Mouse (Mus musculus): ENCODE measurements around the gene Nckap5. TPM values are rescaled to one million over a fixed set of nuclear protein-coding genes. Genes with fewer than 3 reads are reported as not detected.
A peak's percentile ranks its signal among the peaks of the same experiment; 100 is the strongest.
"Not testable (repeated sequence)": the region's sequence is repeated elsewhere in the genome, so short reads cannot be mapped to it uniquely, and the experiment has no call there.

Gene Nckap5
- polyA plus RNA-seq, 1 experiment from 2014 or later = 16.6 TPM

DNA sequence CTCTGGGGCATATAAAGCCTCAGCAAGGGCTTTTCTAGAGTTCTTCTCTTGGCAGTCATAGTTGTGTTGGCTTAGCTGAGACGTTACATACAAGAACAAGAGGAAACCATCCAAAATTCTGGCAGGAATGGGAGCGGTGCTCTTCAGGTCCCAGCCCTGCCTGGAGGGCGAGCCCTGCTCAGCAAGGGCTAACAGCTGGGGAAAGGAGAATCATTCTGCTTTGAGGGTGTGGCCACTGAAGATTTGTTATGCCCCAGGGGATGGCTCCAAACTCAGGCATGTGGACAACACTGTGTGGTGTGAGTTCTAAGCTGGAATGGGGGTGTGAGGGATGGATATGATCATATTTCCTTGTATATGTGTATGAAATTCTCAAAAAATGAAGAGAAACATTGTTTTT lies 779.1 kb downstream of the Nckap5 start:
- Histone ChIP-seq H3K27me3 (ENCODE audit: control insufficient read depth, insufficient read depth, low read length) (no peaks in the 10 kb centered on the region), H3K9me3 (ENCODE audit: control insufficient read depth, low read length) (no peaks in the 10 kb centered on the region), H3K4me1 (replicated peaks; ENCODE audit: control insufficient read depth, insufficient read depth, low read length) (no peaks in the 10 kb centered on the region), H3K27ac (ENCODE audit: low read depth, low read length) (no peak overlapping the region), H3K4me3 (ENCODE audit: low read depth, low read length) (no peak overlapping the region), H3K36me3 (ENCODE audit: control insufficient read depth, insufficient read depth, low read length) (no peaks in the 10 kb centered on the region), H3K4me2 (ENCODE audit: low read depth, low read length, severe bottlenecking) (no peak overlapping the region), H3K9ac (ENCODE audit: low read length) (no peak overlapping the region)
- ATAC-seq (replicated peaks; ENCODE audit: low FRiP score) (no peak), DNase-seq (ENCODE audit: low spot score) (no peak)
- 75% methylated on average over 3 of the region's 3 CpGs for WGBS

DNA sequence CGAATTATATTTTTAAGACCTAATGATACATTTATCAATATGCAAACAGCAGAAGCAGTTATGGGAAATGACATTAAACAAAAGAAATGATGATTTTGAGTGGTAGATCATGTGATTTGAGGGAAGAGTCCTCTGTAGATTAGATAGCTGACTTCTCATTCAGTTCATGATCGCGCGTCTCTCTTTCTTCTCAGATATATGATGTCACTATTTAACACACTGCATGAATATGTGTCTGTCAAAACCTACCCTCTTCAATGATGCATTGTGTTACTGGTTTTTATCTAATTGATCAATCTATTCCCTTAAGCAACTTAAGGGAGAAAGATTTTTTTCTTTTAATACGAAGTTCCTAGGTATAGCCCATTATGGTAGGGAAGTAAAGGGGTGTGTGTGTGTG lies 787.7 kb downstream of the Nckap5 start:
- no peak overlapping the region for H3K9ac ChIP-seq (ENCODE audit: low read length)
- DNase-seq (ENCODE audit: low spot score) = no peak
- WGBS = 91% methylated on average over 5 of the region's 5 CpGs
- H3K27me3 ChIP-seq (ENCODE audit: control insufficient read depth, insufficient read depth, low read length) = no peaks in the 10 kb centered on the region
- H3K9me3 ChIP-seq (ENCODE audit: control insufficient read depth, low read length) = no peaks in the 10 kb centered on the region
- no peaks in the 10 kb centered on the region for H3K36me3 ChIP-seq (ENCODE audit: control insufficient read depth, insufficient read depth, low read length)
- no peak overlapping the region for H3K4me2 ChIP-seq (ENCODE audit: low read depth, low read length, severe bottlenecking)
- no peak overlapping the region for H3K4me3 ChIP-seq (ENCODE audit: low read depth, low read length)
- H3K27ac ChIP-seq (ENCODE audit: low read depth, low read length) = no peak overlapping the region
- H3K4me1 ChIP-seq (replicated peaks; ENCODE audit: control insufficient read depth, insufficient read depth, low read length) = no peaks in the 10 kb centered on the region
- no peak for ATAC-seq (replicated peaks; ENCODE audit: low FRiP score)

DNA sequence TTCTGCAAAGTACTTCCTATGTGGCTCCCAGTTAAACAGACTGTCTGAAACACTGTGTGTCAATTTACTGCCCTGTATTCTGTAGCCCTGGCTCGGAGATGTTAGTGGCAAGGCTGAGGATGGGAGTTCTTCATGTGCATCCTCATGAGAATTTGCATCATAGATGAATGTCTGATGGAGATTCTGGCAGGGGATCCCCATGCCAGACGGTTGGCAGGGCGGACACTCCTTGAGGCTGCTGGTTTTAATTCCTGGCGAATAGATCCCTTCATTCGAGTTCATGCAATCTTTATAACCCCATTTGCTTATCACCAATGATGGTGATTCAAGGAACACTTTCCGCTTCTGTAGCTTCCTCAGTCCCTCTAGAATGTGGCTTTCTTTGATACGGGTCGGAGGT lies 803.1 kb downstream of the Nckap5 start:
- no peak for DNase-seq (ENCODE audit: low spot score)
- ATAC-seq (replicated peaks; ENCODE audit: low FRiP score) = no peak
- 93% methylated on average over 8 of the region's 8 CpGs for WGBS

DNA sequence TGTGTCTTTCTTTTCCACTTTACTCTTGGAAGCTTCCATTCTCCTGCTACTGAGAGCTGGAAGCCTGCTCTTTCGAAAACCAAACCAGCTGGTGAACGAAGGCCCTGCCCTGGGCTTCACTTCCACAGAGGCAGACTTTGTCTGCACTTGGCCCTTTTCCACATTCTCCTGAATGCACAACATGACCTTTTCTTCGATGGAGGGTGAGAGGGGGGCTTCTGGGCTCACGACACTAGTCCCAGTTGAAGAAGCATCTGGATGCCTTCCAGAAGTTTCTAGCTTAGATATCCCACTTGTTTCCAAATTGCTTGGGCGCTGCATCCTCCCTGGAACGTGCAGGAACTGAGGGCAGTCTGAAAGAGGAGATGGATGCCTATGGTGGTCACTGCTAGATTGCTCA lies 806.1 kb downstream of the Nckap5 start:
- H3K27ac ChIP-seq (ENCODE audit: low read depth, low read length) = no peak overlapping the region
- H3K9ac ChIP-seq (ENCODE audit: low read length) = no peak overlapping the region
- H3K4me3 ChIP-seq (ENCODE audit: low read depth, low read length) = no peak overlapping the region
- no peaks in the 10 kb centered on the region for H3K27me3 ChIP-seq (ENCODE audit: control insufficient read depth, insufficient read depth, low read length)
- ATAC-seq (replicated peaks; ENCODE audit: low FRiP score) = no peak
- 86% methylated on average over 6 of the region's 6 CpGs for WGBS
- no peaks in the 10 kb centered on the region for H3K4me1 ChIP-seq (replicated peaks; ENCODE audit: control insufficient read depth, insufficient read depth, low read length)
- no peaks in the 10 kb centered on the region for H3K36me3 ChIP-seq (ENCODE audit: control insufficient read depth, insufficient read depth, low read length)
- no peak for DNase-seq (ENCODE audit: low spot score)
- no peaks in the 10 kb centered on the region for H3K9me3 ChIP-seq (ENCODE audit: control insufficient read depth, low read length)
- no peak overlapping the region for H3K4me2 ChIP-seq (ENCODE audit: low read depth, low read length, severe bottlenecking)

More for the DNA sequence above, 803.1 kb downstream of the Nckap5 start:
- Histone ChIP-seq H3K27ac (ENCODE audit: low read depth, low read length) (no peak overlapping the region), H3K4me3 (ENCODE audit: low read depth, low read length) (no peak overlapping the region), H3K9ac (ENCODE audit: low read length) (no peak overlapping the region), H3K36me3 (ENCODE audit: control insufficient read depth, insufficient read depth, low read length) (no peaks in the 10 kb centered on the region), H3K27me3 (ENCODE audit: control insufficient read depth, insufficient read depth, low read length) (no peaks in the 10 kb centered on the region), H3K9me3 (ENCODE audit: control insufficient read depth, low read length) (no peaks in the 10 kb centered on the region), H3K4me2 (ENCODE audit: low read depth, low read length, severe bottlenecking) (no peak overlapping the region), H3K4me1 (replicated peaks; ENCODE audit: control insufficient read depth, insufficient read depth, low read length) (no peaks in the 10 kb centered on the region)

DNA sequence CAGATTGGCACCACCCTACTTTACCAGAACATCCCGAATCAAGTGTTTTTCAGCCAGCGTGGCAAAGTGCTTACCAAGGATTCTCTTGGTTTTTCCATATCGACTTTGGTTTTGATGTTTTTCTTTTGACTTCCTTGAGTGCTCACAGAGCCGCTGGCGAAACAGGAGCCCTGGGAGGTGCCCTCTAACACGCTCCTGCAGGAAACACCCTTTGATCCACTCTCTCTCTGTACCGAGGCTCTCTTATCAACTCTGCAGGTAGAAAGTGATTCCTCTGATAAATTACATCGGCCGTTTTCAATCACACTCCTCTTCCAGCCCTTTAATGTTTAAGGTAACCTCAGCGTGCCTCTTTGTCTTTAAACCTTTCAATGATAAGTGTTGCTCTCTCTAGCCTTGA lies 807.6 kb downstream of the Nckap5 start:
- Histone ChIP-seq H3K27me3 (ENCODE audit: control insufficient read depth, insufficient read depth, low read length) (no peaks in the 10 kb centered on the region), H3K27ac (ENCODE audit: low read depth, low read length) (no peak overlapping the region), H3K9me3 (ENCODE audit: control insufficient read depth, low read length) (no peaks in the 10 kb centered on the region), H3K9ac (ENCODE audit: low read length) (no peak overlapping the region), H3K4me1 (replicated peaks; ENCODE audit: control insufficient read depth, insufficient read depth, low read length) (no peaks in the 10 kb centered on the region), H3K4me2 (ENCODE audit: low read depth, low read length, severe bottlenecking) (no peak overlapping the region), H3K36me3 (ENCODE audit: control insufficient read depth, insufficient read depth, low read length) (no peaks in the 10 kb centered on the region), H3K4me3 (ENCODE audit: low read depth, low read length) (no peak overlapping the region)
- 76% methylated on average over 10 of the region's 10 CpGs for WGBS
- DNase-seq (ENCODE audit: low spot score) (no peak), ATAC-seq (replicated peaks; ENCODE audit: low FRiP score) (no peak)

DNA sequence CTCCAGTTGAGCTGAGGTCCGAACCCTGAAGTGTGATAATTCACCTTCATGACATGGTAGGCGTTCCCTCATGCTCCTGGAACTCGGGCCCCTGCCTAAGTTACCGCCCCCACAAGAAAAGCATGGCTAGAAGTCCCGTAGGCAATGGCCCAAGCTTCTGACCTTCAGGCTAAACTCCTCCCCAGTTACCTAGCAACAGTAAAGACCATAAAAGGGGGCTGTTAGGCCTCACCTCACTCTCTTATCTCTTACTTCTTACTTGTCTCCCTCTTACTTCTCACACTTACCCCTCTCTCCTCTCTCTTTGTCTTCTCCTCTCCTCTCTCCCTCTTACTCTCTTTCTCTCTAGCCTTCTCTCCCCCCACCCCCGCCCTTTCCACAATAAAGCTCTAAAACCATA lies 811.9 kb downstream of the Nckap5 start:
- not testable (repeated sequence) for H3K27ac ChIP-seq (ENCODE audit: low read depth, low read length); H3K4me3 ChIP-seq (ENCODE audit: low read depth, low read length); DNase-seq (ENCODE audit: low spot score); H3K27me3 ChIP-seq (ENCODE audit: control insufficient read depth, insufficient read depth, low read length); H3K9ac ChIP-seq (ENCODE audit: low read length); H3K4me2 ChIP-seq (ENCODE audit: low read depth, low read length, severe bottlenecking); H3K4me1 ChIP-seq (replicated peaks; ENCODE audit: control insufficient read depth, insufficient read depth, low read length); H3K9me3 ChIP-seq (ENCODE audit: control insufficient read depth, low read length); ATAC-seq (replicated peaks; ENCODE audit: low FRiP score); H3K36me3 ChIP-seq (ENCODE audit: control insufficient read depth, insufficient read depth, low read length)
- 78% methylated on average over 6 of the region's 6 CpGs for WGBS

DNA sequence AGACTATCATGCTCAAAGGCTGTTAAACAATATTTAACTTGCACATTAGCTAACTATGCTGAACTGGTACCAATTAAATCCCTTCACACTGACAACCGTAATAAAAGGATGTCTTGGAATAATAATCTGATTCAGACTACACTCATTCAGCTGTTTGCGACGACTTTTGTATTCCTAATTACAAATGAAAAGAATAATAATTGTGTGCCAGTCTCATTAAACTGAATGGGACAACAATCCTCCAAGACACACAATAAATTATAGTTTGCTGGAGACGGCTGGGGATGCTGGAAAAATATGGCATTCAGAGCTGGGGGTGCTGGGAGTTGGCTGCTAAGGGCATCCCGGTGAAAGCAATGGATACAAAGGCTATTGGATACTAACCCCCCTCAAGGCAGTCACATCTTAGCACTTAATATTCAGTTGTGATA lies 818.9 kb downstream of the Nckap5 start:
- WGBS = 55% methylated on average over 5 of the region's 5 CpGs
- Histone ChIP-seq H3K27me3 (ENCODE audit: control insufficient read depth, insufficient read depth, low read length) (no peaks in the 10 kb centered on the region), H3K9me3 (ENCODE audit: control insufficient read depth, low read length) (no peaks in the 10 kb centered on the region), H3K4me2 (ENCODE audit: low read depth, low read length, severe bottlenecking) (no peak overlapping the region), H3K4me1 (replicated peaks; ENCODE audit: control insufficient read depth, insufficient read depth, low read length) (no peaks in the 10 kb centered on the region), H3K9ac (ENCODE audit: low read length) (no peak overlapping the region), H3K36me3 (ENCODE audit: control insufficient read depth, insufficient read depth, low read length) (no peaks in the 10 kb centered on the region), H3K27ac (ENCODE audit: low read depth, low read length) (no peak overlapping the region), H3K4me3 (ENCODE audit: low read depth, low read length) (no peak overlapping the region)
- DNase-seq (ENCODE audit: low spot score) (no peak), ATAC-seq (replicated peaks; ENCODE audit: low FRiP score) (peak; percentile 46)

DNA sequence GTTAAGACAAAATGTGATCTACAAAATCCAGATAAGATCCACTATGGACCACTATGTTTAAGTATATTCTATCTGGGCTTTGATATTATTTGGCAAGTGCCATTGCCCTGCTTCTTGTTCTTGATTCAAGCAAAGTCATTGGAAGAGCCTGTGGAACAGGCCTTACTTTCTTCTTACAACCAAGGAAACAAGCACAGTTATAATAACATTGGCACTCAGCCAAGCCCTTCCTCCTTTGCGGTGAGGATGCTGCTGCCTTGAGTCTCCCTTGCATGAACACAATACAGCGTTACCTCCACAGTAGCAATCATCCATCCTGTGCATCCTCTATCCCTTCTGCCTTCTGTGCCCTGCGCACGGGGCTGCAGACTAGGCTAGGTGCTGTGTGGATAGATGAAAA lies 823.0 kb downstream of the Nckap5 start:
- Histone ChIP-seq H3K4me3 (ENCODE audit: low read depth, low read length) (no peak overlapping the region), H3K27me3 (ENCODE audit: control insufficient read depth, insufficient read depth, low read length) (no peaks in the 10 kb centered on the region), H3K4me2 (ENCODE audit: low read depth, low read length, severe bottlenecking) (no peak overlapping the region), H3K4me1 (replicated peaks; ENCODE audit: control insufficient read depth, insufficient read depth, low read length) (no peaks in the 10 kb centered on the region), H3K9ac (ENCODE audit: low read length) (no peak overlapping the region), H3K36me3 (ENCODE audit: control insufficient read depth, insufficient read depth, low read length) (no peaks in the 10 kb centered on the region), H3K9me3 (ENCODE audit: control insufficient read depth, low read length) (no peaks in the 10 kb centered on the region), H3K27ac (ENCODE audit: low read depth, low read length) (no peak overlapping the region)
- ATAC-seq (replicated peaks; ENCODE audit: low FRiP score) (no peak), DNase-seq (ENCODE audit: low spot score) (no peak)
- 88% methylated on average over 4 of the region's 4 CpGs for WGBS

DNA sequence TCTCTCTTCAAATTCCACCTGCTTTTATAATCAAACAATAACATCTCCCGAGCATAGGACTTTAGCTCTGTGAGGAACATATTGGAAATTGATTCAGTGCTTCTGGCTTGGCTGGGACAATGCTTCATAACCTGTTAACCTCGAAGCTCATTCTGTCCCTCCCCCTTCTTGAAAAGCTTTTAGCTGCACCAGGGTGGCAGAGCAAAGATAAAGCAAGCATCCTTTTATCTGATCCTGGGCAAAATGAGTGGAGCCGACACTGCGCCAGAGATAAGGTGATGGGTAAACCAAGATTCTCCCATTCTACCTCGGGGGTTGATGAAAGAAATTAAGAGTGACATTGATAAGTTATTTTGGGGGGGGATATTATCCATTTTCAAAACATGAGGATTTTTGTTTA lies 824.9 kb downstream of the Nckap5 start:
- ATAC-seq (replicated peaks; ENCODE audit: low FRiP score) (no peak), DNase-seq (ENCODE audit: low spot score) (no peak)
- Histone ChIP-seq H3K27me3 (ENCODE audit: control insufficient read depth, insufficient read depth, low read length) (no peaks in the 10 kb centered on the region), H3K4me1 (replicated peaks; ENCODE audit: control insufficient read depth, insufficient read depth, low read length) (no peaks in the 10 kb centered on the region), H3K9me3 (ENCODE audit: control insufficient read depth, low read length) (no peaks in the 10 kb centered on the region), H3K27ac (ENCODE audit: low read depth, low read length) (no peak overlapping the region), H3K9ac (ENCODE audit: low read length) (no peak overlapping the region), H3K36me3 (ENCODE audit: control insufficient read depth, insufficient read depth, low read length) (no peaks in the 10 kb centered on the region), H3K4me3 (ENCODE audit: low read depth, low read length) (no peak overlapping the region), H3K4me2 (ENCODE audit: low read depth, low read length, severe bottlenecking) (no peak overlapping the region)
- WGBS = 81% methylated on average over 5 of the region's 5 CpGs

Data from forebrain, embryonic 11.5 days (tissue).